Mouse (Mus musculus) kidney, adult 18-20 months (tissue): ENCODE measurements around the gene Elavl4.

Experiments
- DNase-seq: peaks from one replicate; pipeline ENCODE4 v3.0.0; 2021

The Elavl4 gene

DNA sequence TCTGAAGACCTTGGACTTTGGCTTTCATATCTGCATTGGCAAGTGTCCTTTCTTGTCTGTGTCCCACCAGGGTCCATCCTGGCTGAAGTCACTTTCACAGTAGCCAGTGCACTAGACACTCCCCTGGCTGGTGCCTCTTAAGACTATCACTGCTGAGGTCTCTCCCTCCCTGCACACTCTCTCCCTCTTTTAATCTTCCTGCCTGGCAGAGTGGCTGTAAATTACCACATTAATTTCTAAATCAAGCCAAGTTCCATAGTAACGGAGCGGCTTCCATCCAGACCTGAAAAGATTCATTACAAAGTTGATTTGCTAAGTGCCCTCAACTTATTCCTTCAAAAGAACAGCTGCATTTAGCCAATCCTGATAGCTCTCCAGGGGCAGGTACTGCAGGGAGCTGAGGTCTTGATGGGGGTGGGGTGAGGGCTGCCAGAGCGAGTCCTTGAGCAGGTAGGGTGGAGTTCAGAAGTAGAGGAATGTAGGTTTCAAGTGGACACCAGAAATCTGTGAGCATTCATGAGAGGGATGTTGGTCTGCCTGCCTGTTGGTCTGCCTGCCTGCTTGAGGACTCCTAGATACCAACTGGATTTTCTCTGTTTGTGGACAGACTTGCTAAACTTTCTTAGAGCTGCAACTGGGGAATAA, 194.1 kb downstream of the Elavl4 start:
- DNase-seq, result no peak

- no peak for DNase-seq
Observed at GRCm38 (mm10) chr4:110155954-110156353, 195.8 kb downstream of the Elavl4 start.
